In genomic region chr7:90325166-90325565, GRCm38 (mm10) we compare ENCODE assay signal across 47 mouse cellular contexts. TPM values are rescaled to one million over a fixed set of nuclear protein-coding genes. Genes with fewer than 3 reads are reported as not detected.
"Had no signal": no experiment of that assay in that cellular context is flagged by ENCODE, and none has a peak within 500 bp of the region (broad histone marks: within the 10 kb centered on the region; RNA-seq: fewer than 3 reads in every experiment).

No protein-coding gene starts in this region.

- ATAC-seq: liver, embryonic 12.5 days; liver, postnatal 0 days; lung, postnatal 0 days; midbrain, embryonic 13.5 days; midbrain, embryonic 15.5 days; midbrain, embryonic 16.5 days had no signal

- H3K4me2 ChIP-seq: limb, embryonic 12.5 days; limb, embryonic 13.5 days; limb, embryonic 15.5 days; liver, embryonic 11.5 days; liver, embryonic 12.5 days; liver, embryonic 13.5 days; liver, embryonic 15.5 days; lung, embryonic 14.5 days; lung, embryonic 15.5 days; midbrain, embryonic 11.5 days; midbrain, embryonic 12.5 days; midbrain, embryonic 13.5 days; midbrain, embryonic 15.5 days; neural tube, embryonic 12.5 days; neural tube, embryonic 13.5 days had no signal

- H3K36me3 ChIP-seq: limb, embryonic 10.5 days; limb, embryonic 12.5 days; limb, embryonic 13.5 days; limb, embryonic 15.5 days; liver, embryonic 12.5 days; liver, embryonic 13.5 days; liver, embryonic 15.5 days; lung, embryonic 15.5 days; midbrain, embryonic 10.5 days; midbrain, embryonic 12.5 days; midbrain, embryonic 13.5 days; midbrain, embryonic 15.5 days; neural tube, embryonic 12.5 days; neural tube, embryonic 13.5 days had no signal

- H3K4me3 ChIP-seq: limb, embryonic 10.5 days; limb, embryonic 12.5 days; limb, embryonic 13.5 days; limb, embryonic 15.5 days; liver, embryonic 12.5 days; liver, embryonic 13.5 days; liver, embryonic 15.5 days; lung, embryonic 15.5 days; megakaryocyte, embryonic 14.5 days; midbrain, embryonic 10.5 days; midbrain, embryonic 12.5 days; midbrain, embryonic 13.5 days; midbrain, embryonic 15.5 days; myocyte; neural tube, embryonic 12.5 days; neural tube, embryonic 13.5 days had no signal

- H3K9ac ChIP-seq: limb, embryonic 12.5 days; limb, embryonic 13.5 days; limb, embryonic 15.5 days; liver, embryonic 12.5 days; liver, embryonic 13.5 days; liver, embryonic 14.5 days; liver, embryonic 15.5 days; liver, postnatal 0 days; lung, embryonic 14.5 days; lung, embryonic 15.5 days; midbrain, embryonic 12.5 days; midbrain, embryonic 13.5 days; midbrain, embryonic 15.5 days; neural tube, embryonic 12.5 days; neural tube, embryonic 13.5 days had no signal

- H3K27ac ChIP-seq: limb, embryonic 10.5 days; limb, embryonic 12.5 days; limb, embryonic 13.5 days; limb, embryonic 15.5 days; liver, embryonic 12.5 days; liver, embryonic 13.5 days; liver, embryonic 14.5 days; liver, embryonic 15.5 days; lung, embryonic 15.5 days; macrophage; midbrain, embryonic 10.5 days; midbrain, embryonic 12.5 days; midbrain, embryonic 13.5 days; midbrain, embryonic 15.5 days; neural tube, embryonic 12.5 days; neural tube, embryonic 13.5 days had no signal

- H3K4me1 ChIP-seq: limb, embryonic 10.5 days; limb, embryonic 12.5 days; limb, embryonic 13.5 days; limb, embryonic 15.5 days; liver, embryonic 12.5 days; liver, embryonic 13.5 days; liver, embryonic 15.5 days; lung, embryonic 15.5 days; midbrain, embryonic 12.5 days; midbrain, embryonic 15.5 days; neural tube, embryonic 12.5 days; neural tube, embryonic 13.5 days had no signal

- DNase-seq: left cerebral cortex, postnatal 4 days; liver; liver, embryonic 13.5 days; liver, postnatal 0 days; lung, adult 18-20 months; lung, adult 2 months; lung, embryonic 14.5 days; lung, postnatal 10 days; lung, postnatal 14 days; lung, postnatal 36 days; lung, postnatal 4 days; midbrain, embryonic 14.5 days had no signal

- H3K9me3 ChIP-seq: limb, embryonic 10.5 days; limb, embryonic 12.5 days; limb, embryonic 13.5 days; limb, embryonic 15.5 days; liver, embryonic 12.5 days; liver, embryonic 13.5 days; liver, embryonic 15.5 days; lung, embryonic 15.5 days; midbrain, embryonic 10.5 days; midbrain, embryonic 12.5 days; midbrain, embryonic 13.5 days; midbrain, embryonic 15.5 days; neural tube, embryonic 12.5 days; neural tube, embryonic 13.5 days had no signal

- H3K27me3 ChIP-seq: limb, embryonic 12.5 days; limb, embryonic 13.5 days; limb, embryonic 15.5 days; liver, embryonic 12.5 days; liver, embryonic 13.5 days; liver, embryonic 15.5 days; lung, embryonic 15.5 days; midbrain, embryonic 12.5 days; midbrain, embryonic 13.5 days; midbrain, embryonic 15.5 days; neural tube, embryonic 12.5 days; neural tube, embryonic 13.5 days had no signal

RNA-seq across cellular contexts. Expression of gene Ccdc83, which starts 59.6 kb away (rescaled TPM):
- total RNA-seq: left cerebral cortex, postnatal 14 days; left cerebral cortex, postnatal 25 days; left cerebral cortex, postnatal 36 days; left cerebral cortex, postnatal 4 days; liver, adult 2 months; megakaryocyte progenitor cell, adult 5-6 weeks; megakaryocyte, adult 5-6 weeks; megakaryocyte-erythroid progenitor cell, adult 5-6 weeks; midbrain, postnatal 0 days; monocyte, adult 5-6 weeks had no signal
- polyA plus RNA-seq: limb, embryonic 10.5 days; limb, embryonic 11.5 days; limb, embryonic 12.5 days; limb, embryonic 13.5 days; limb, embryonic 14.5 days; limb, embryonic 15.5 days; liver, adult 2 months; liver, embryonic 11.5 days; liver, embryonic 12.5 days; liver, embryonic 13.5 days; liver, embryonic 14.5 days; liver, embryonic 15.5 days; liver, embryonic 16.5 days; liver, postnatal 0 days; lung, embryonic 14.5 days; lung, embryonic 15.5 days; lung, embryonic 16.5 days; macrophage; midbrain, embryonic 10.5 days; midbrain, embryonic 12.5 days; midbrain, embryonic 13.5 days; midbrain, embryonic 14.5 days; midbrain, embryonic 15.5 days; midbrain, embryonic 16.5 days; midbrain, postnatal 0 days; neural tube, embryonic 11.5 days; neural tube, embryonic 12.5 days; neural tube, embryonic 13.5 days had no signal
